Mouse (Mus musculus) midbrain, postnatal 0 days (tissue): ENCODE results near the gene Rcan1. TPM values are rescaled to one million over a fixed set of nuclear protein-coding genes. Genes with fewer than 3 reads are reported as not detected.
A peak's percentile ranks its signal among the peaks of the same experiment; 100 is the strongest.

ENCODE experiments used
- ATAC-seq: fragments of 200-750 bp; cut with Nextera tagmentation; 2 replicates; pipeline ENCODE4 v1.8.0; 2017; ENCODE audit warnings: moderate number of reproducible peaks, mild to moderate bottlenecking, moderate TSS enrichment, moderate library complexity; ENCODE audit not compliant: low FRiP score
- DNase-seq: peaks from one replicate; pipeline ENCODE4 v3.0.0-alpha.2; 2015; ENCODE audit warnings: low spot score
- H3K27ac ChIP-seq: fragments of 300-500 bp; sonication (generic); 2 replicates; pipeline ENCODE4 v1.5.1; 2014; ENCODE audit warnings: low read depth, mild to moderate bottlenecking, low read length, mixed read lengths
- H3K27me3 ChIP-seq: fragments of 300-500 bp; sonication (generic); 2 replicates; pipeline ENCODE4 v1.6.1; 2014; ENCODE audit warnings: low read length, control low read depth, mixed read lengths; ENCODE audit not compliant: insufficient read depth
- H3K36me3 ChIP-seq: fragments of 300-500 bp; sonication (generic); 2 replicates; pipeline ENCODE4 v1.6.1; 2014; ENCODE audit warnings: low read length, control low read depth, mixed read lengths; ENCODE audit not compliant: insufficient read depth
- H3K4me1 ChIP-seq: fragments of 300-500 bp; sonication (generic); 2 replicates; pipeline ENCODE4 v1.6.1; 2014; ENCODE audit warnings: mild to moderate bottlenecking, control low read depth, antibody characterized with exemption, low read length, mixed read lengths; ENCODE audit not compliant: insufficient read depth
- H3K4me2 ChIP-seq: fragments of 300-500 bp; sonication (generic); 2 replicates; pipeline ENCODE4 v1.6.1; 2014; ENCODE audit warnings: low read depth, mild to moderate bottlenecking, low read length, mixed read lengths; ENCODE audit not compliant: poor library complexity, severe bottlenecking
- H3K4me3 ChIP-seq: fragments of 300-500 bp; sonication (generic); 2 replicates; pipeline ENCODE4 v1.5.1; 2014; ENCODE audit warnings: low read depth, mild to moderate bottlenecking, low read length, moderate library complexity
- H3K9ac ChIP-seq: fragments of 300-500 bp; sonication (generic); replicated peaks from 2 replicates; pipeline ENCODE4 v1.6.1; 2014; ENCODE audit warnings: mild to moderate bottlenecking, low read length, moderate library complexity, mixed read lengths; ENCODE audit not compliant: poor library complexity, severe bottlenecking
- H3K9me3 ChIP-seq: fragments of 300-500 bp; sonication (generic); 2 replicates; pipeline ENCODE4 v1.6.1; 2016; ENCODE audit warnings: low read length, control low read depth
- CTCF ChIP-seq: IDR thresholded peaks from 2 replicates; pipeline ENCODE4 v1.5.1; 2016; ENCODE audit warnings: antibody characterized with exemption, mild to moderate bottlenecking
- WGBS: fragments of 180-500 bp; shearing (Covaris S2); extraction: QIAGEN DNeasy Blood & Tissue Kit; methylation state at CpG from one replicate; pipeline ENCODE4 v1.1.7; 2014; 5-methylcytosine and 5-hydroxymethylcytosine counted together
- polyA plus RNA-seq: library from polyadenylated mRNA; unstranded; fragments of >200 nt; fragmentation: Nextera tagmentation; extraction: Ambion mirVana; gene quantifications from 2 replicates; pipeline ENCODE4 v1.2.1, GENCODE M21; 2015
- total RNA-seq: library from RNA; depleted of rRNA; stranded (reverse); fragments of >200 nt; gene quantifications from 2 replicates; pipeline ENCODE4 v1.2.3, GENCODE M21; 2014

Rcan1 gene
- total and polyA plus RNA-seq, 2 experiments from 2014 or later: 68.6 to 91.3 TPM

DNA sequence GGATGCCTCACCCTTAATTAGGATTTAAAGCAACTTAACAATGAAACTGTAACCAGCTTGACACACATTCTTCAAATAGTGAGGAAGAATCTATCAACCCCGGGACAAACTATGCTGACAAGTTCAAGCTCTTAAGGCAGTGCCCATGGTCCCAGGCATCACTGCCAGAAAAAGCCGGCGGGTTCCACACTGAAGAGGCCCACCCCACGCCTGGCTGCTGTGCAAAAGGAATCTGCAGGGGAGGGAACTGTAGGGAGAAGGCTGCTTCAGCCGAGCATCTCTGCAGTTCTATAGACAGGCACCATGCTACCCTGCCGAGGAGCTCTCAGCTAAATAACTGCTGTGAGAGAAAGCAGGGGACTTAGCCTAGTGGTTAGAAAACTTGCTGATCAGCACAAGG lies 44.0 kb downstream of the Rcan1 start:
- Histone ChIP-seq H3K27ac (no peak overlapping the region), H3K27me3 (no peaks in the 10 kb centered on the region), H3K36me3 (no peaks in the 10 kb centered on the region), H3K9ac (no peak overlapping the region), H3K4me3 (no peak overlapping the region), H3K9me3 (no peaks in the 10 kb centered on the region), H3K4me2 (no peak overlapping the region), H3K4me1 (peaks cover 3% of the 10 kb centered on the region; the same call in 1 of the 2 replicates)
- no peak for TF ChIP-seq CTCF
- DNase-seq: no peak
- no peak for ATAC-seq
- 29% methylated on average over 6 of the region's 6 CpGs for WGBS

DNA sequence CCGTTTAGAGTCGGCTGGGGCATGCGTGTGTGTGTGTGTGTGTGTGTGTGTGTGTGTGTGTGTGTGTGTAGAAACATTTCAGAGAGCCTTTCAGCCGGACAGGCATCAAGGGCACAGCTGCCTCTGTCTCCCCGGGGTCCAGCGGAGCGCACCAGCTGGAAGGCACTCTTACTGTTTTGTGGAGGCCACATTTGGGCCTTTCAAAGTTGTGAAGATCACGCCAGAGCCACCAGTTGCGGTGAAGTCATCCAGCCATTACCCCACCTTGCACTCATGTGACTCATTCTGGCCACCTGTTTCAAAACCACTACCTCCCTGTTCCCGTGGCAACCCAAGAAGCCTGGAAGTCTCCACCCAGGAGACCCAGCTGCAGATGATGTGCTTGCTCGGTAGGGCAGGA lies 44.8 kb downstream of the Rcan1 start:
- 53% methylated on average over 11 of the region's 11 CpGs for WGBS
- ATAC-seq: no peak
- H3K27ac ChIP-seq: no peak overlapping the region
- H3K4me1 ChIP-seq: peaks cover 3% of the 10 kb centered on the region; the same call in 1 of the 2 replicates
- no peak overlapping the region for H3K9ac ChIP-seq
- no peaks in the 10 kb centered on the region for H3K36me3 ChIP-seq
- no peaks in the 10 kb centered on the region for H3K9me3 ChIP-seq
- H3K4me2 ChIP-seq: no peak overlapping the region
- no peak for TF ChIP-seq CTCF
- no peak for DNase-seq
- no peak overlapping the region for H3K4me3 ChIP-seq
- no peaks in the 10 kb centered on the region for H3K27me3 ChIP-seq

GRCm38 (mm10) chr16:92423363-92423762 lies 47.3 kb downstream of the Rcan1 start:
- H3K4me1 ChIP-seq: no peaks in the 10 kb centered on the region
- H3K36me3 ChIP-seq: no peaks in the 10 kb centered on the region
- H3K9me3 ChIP-seq: no peaks in the 10 kb centered on the region
- no peak for DNase-seq
- no peak for ATAC-seq
- H3K27me3 ChIP-seq: no peaks in the 10 kb centered on the region
- H3K4me2 ChIP-seq: no peak overlapping the region
- no peak for TF ChIP-seq CTCF
- no peak overlapping the region for H3K4me3 ChIP-seq
- no peak overlapping the region for H3K27ac ChIP-seq
- H3K9ac ChIP-seq: no peak overlapping the region
- WGBS: 50% methylated on average over 10 of the region's 10 CpGs

- Histone ChIP-seq H3K27ac (no peak overlapping the region), H3K4me1 (no peaks in the 10 kb centered on the region), H3K36me3 (no peaks in the 10 kb centered on the region), H3K4me2 (no peak overlapping the region), H3K9ac (no peak overlapping the region), H3K27me3 (no peaks in the 10 kb centered on the region), H3K4me3 (no peak overlapping the region), H3K9me3 (no peaks in the 10 kb centered on the region)
- no peak for DNase-seq
- 87% methylated on average over 13 of the region's 13 CpGs for WGBS
- TF ChIP-seq CTCF: no peak
- no peak for ATAC-seq
These were observed 48.0 kb downstream of the Rcan1 start for GRCm38 (mm10) chr16:92422435-92423362.

DNA sequence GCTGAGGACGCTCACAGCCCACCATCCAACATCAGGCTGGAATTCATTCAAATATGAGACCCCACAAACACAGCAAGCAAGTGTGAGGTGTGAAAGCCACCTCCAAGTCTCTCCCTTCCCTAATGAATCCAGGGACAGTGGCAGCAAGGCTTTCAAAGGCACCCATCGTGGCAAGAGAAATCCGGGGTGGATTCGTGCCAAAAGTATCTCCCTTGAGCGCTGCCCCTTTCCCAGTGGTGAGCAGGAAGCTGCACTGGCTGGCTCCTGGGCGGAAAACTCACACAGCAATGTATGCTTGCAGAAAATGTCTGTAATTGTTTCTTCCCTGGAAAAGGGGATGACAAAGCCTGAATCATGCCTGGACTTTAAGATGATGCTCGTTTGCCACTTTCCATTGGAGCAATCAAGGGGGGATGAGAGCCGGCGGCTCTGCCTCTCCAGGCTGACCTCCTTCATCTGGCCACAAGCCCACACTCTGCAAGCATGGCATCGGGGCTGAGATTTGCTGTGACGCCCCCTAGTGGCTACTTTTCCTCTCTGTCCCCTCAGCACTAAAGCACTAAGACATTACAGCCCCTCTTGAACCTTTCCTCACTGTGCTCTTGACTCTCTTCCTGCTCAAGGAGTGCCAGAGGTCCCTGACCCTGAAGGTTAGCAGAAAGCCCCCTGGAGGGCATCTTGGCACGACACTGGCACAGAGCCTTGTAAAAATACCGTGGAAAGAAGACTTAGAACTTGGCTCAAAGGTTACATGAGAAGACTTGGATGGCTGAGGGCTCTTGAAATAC lies 49.3 kb downstream of the Rcan1 start:
- Histone ChIP-seq H3K4me3 (no peak overlapping the region), H3K9me3 (no peaks in the 10 kb centered on the region), H3K4me1 (no peaks in the 10 kb centered on the region), H3K27me3 (no peaks in the 10 kb centered on the region), H3K9ac (0 out of 2 replicates have a peak overlapping the region, but pooled peaks have one; percentile 19), H3K4me2 (no peak overlapping the region), H3K36me3 (no peaks in the 10 kb centered on the region), H3K27ac (no peak overlapping the region)
- WGBS: 58% methylated on average over 13 of the region's 13 CpGs
- DNase-seq (no peak), ATAC-seq (no peak)
- peak; percentile 53 for TF ChIP-seq CTCF

- Histone ChIP-seq H3K27ac (no peak overlapping the region), H3K36me3 (no peaks in the 10 kb centered on the region), H3K9me3 (no peaks in the 10 kb centered on the region), H3K9ac (no peak overlapping the region), H3K4me3 (no peak overlapping the region), H3K27me3 (no peaks in the 10 kb centered on the region), H3K4me2 (no peak overlapping the region), H3K4me1 (no peaks in the 10 kb centered on the region)
- DNase-seq (no peak), ATAC-seq (no peak)
- no peak for TF ChIP-seq CTCF
- WGBS: 92% methylated on average over 5 of the region's 5 CpGs
These were observed 50.0 kb downstream of the Rcan1 start for GRCm38 (mm10) chr16:92420641-92421040.
